Mouse (Mus musculus): ENCODE measurements at regions not wholly inside any gene's neighbourhood (a gene's known extent, or its start where the extent isn't known, plus 50 kb on each side); places are given as distances from the start of the nearest gene placed in this dataset.

DNA sequence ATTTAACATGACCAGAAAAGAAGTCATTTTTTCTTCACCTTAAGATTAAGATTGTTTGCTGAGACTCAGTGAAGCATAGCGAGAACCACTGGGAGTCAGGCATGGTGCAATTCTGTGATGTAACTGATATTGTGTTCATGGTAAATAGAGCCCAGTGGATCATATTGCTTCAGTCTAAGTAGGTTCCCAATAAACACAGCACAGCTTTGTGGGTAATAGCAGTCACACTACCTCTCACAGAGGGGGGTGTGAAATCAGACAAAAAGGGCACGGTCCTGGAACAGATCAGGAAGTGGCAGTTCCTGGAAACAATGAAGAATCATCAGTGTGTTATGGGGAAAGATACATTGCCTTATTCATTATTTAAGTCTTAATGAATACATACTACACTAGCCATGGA is 84.1 kb upstream of the Nampt start:
- no peak for DNase-seq (ENCODE audit: low spot score in 2 of 2)

GRCm38 (mm10) chr12:32741465-32741864 is 77.9 kb upstream of the Nampt start:
- no peak for DNase-seq (ENCODE audit: low spot score in 2 of 2)

DNA sequence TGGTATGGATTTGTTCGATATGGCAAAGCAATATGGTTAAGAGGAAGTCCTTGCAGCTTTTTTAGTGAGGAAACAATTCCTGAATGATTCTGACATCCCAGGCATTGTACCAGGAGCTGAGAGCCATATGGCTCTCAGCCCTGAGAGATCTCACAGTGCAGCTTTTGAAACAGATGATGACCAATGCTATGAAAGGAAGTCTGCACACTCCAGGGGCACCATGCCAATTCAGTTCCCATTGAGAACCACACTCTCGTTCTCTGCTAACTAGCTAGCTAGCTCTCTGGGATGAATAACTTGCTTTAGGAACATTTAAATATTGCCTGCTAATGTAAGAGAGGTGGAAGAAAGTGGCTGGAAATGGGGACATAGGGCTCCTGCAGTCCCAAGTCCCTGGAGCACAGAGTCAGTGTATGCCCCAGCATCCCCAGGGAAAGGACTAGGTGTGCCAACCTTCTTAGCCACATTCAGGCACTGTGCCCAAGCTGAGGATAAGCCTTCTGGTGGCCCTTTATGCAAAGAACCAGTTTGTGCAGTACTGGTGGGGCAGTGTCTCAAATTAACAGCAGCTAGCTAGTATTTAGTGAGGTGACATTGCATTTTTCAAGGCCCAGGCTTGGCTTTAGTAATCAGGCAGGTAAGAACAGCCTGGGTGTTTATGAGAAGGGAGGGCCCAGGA is 61.8 kb upstream of the Nampt start:
- peak in 1 of 2 experiments; percentile 47 for DNase-seq (ENCODE audit: low spot score in 2 of 2)

DNA sequence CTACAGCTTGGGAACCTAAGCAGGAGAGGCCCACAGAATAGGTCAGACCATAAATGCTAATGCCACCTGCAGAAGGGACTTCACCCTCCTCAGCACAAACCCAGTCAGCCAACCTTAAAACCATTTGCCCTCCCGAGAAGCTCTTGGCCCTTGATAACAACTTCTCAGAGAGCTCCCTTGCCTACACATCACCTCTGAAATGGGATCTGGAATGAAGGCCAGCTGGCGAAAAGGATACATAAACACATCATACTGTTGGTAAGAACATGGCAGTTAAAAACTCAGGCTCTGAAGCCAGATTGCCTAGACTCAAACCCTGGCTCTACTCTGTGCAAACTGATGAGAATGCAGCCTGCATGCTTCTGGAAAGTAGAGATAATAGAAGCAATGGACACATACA is 61.2 kb upstream of the Nampt start:
- no peak for DNase-seq (ENCODE audit: low spot score in 2 of 2)

DNA sequence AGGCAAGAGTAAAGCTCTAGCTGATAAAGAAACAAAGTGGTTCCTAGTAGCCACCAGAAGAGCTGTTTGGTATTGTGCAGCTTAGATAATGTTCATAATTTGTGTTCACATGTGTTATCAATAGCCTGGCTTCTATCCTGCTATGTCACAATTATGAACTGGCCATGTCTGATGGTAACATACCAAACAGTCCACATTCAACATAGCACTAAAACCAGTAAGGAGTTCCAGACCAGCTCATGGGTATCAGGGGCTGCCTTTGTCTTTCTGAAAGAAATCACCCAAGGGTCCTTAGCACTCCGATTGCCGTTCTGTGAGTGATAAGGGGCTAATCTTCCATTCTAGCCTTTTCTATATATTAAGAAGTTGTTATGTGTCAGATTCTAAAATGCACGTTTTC is 58.7 kb upstream of the Nampt start:
- DNase-seq (ENCODE audit: low spot score in 2 of 2) = no peak

- no peak for DNase-seq (ENCODE audit: low spot score in 2 of 2)
Measured at GRCm38 (mm10) chr12:32761055-32761454, 58.3 kb upstream of the Nampt start.

DNA sequence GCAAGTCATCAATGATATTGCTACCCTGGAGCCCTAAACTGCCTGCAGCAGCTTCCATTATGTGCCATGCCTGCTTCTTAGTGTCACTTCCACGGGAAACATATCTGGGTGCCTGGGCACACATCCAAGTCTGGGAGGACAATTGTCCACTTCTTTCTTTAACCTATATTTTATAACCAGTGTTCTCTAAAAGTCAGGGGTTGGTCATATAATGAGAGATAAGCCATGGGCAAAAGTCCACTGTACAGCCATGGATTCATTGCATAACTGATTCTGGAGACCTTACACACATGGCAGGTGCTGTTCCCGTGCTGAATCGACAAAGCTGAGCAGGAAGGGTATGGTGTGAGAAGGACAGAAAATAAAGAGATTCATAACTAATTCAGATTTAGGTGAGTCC is 55.1 kb upstream of the Nampt start:
- DNase-seq (ENCODE audit: low spot score in 2 of 2) = no peak

- DNase-seq (ENCODE audit: low spot score in 2 of 2) = no peak
Measured at GRCm38 (mm10) chr12:32764747-32765146, 54.6 kb upstream of the Nampt start.

DNA sequence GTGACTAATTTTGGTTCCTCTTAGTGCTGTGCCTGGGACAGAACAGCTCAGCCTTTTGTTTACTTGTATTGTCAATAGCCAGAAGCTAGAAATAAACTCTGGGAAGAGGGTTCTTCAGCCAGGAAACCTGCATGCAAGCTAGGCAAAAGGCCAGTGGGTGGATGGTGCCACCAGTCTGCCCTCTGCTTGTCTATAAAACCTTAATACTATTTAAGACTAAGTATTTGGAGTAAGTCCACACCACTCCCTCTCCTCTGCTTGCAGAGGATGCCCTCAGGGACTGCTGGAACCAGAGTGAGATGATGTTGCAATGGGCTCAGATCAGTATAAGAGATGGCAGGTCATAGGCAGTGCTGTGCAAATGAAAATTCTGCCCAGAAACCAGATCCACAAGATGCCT is 53.5 kb upstream of the Nampt start:
- no peak for DNase-seq (ENCODE audit: low spot score in 2 of 2)

GRCm38 (mm10) chr12:32766575-32766974 is 52.8 kb upstream of the Nampt start:
- no peak for DNase-seq (ENCODE audit: low spot score in 2 of 2)

DNA sequence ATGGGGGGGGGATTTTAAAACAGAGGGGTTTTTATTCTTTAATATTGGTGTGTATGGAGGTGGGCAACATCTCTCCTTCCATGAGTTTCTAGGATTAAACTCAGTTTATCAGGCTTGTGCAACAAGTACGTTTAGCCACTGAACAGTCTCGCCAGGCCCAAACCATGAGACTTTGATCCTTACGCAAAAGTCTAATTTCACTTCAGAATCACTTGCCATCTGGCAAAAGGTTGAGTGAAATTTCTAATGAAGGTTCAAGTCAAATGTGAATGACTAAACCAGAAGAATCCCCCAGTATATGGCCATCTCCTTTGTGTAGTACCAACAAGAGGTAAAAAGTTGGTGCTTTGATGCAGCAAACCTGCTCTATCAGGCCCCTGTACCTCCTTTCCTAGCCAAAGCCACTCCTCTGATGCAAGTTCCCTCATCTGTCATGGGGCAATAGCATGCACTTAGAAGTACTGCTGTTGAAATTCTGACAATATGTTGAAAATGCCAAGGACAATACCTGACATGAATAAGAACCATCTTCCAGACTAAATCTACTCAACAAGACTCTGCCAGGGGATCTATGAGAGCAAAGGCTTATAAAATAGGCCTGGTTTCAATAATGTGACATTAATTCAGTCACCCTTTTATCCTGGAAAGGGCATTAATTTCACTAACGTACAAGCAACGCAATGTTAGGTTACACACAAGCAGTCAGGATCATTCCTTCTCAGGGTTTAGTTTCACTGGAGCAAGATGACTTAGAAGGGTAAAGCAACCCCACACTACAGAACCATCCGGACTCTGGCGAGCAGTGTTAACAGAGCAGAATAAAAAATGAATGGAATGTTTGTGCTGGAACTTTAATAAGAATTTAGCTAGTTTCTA is 51.9 kb upstream of the Nampt start:
- DNase-seq (ENCODE audit: low spot score in 2 of 2) = no peak

DNA sequence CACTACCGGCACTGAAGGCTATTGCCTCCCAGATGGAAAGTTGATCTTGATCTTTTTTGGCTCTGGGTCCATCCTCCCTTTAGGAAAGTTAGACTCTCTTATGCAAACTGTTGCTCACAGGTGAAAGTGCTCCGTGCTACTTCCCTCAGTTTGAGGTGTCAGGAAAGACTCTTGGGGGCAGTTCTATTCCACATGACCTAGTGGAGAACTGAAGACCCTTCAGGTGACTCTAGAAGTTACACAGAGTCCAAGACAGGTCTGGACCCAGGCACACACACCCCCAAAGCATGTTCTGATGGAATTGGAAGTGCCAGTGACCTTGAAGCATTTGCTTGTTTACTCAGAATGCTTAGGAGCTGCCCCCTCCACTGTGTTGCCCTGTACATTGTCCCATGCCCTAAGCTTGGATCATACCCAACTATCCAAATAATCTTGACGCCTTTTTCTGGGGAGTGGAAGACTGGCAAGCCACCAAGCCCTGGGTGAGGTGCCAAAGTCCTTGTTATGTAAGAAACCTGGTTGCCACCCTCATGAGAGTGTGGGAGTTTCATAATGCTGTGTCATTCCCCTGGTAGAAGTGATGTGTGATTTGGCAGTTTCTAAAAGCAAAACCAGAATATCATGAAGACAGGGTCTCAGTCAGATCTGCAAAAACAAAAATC is 51.1 kb upstream of the Nampt start:
- peak; percentile 19 to 25 for DNase-seq (ENCODE audit: low spot score in 2 of 2)

DNA sequence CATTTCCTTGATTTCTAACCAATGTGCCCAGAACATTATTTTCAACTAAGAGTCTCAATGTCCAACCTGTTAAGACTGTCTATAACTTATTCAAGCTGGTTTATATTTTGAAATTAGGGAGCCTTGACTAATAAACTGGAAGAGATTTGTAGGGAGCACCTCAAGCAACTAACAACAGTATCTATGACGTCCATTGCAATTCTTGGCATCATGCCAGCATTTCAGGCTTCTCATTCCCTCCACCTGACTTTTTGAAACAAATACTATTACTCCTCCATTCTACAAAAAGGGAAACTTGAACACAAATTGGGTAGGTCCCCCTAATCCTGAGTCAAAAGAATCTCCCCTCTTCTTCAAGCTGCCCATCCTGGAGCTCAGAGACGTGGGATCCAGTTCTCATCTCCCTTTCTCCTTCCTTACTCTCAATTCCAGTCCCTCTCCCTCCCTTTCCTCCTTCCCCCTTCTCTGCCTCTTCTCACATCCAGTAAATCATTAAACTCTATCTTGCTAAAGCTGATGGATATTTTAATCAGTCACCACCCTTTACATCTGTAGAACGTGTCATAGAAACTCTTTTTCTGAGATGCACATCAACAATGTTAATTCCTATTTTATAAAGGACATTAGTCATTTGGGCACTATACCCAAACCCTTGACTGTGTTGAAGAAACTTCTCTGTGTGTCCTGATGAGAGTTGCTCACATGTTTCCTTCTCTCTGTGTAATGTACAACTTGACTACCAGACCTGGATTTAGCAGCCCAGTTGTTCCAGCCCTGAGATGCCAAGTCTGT is 50.4 kb upstream of the Nampt start:
- no peak for DNase-seq (ENCODE audit: low spot score in 2 of 2)
